Mouse (Mus musculus) splenic B cell, adult 2 months (primary cell): ENCODE measurements around the gene Olfr202.
"Not testable (repeated sequence)": the region's sequence is repeated elsewhere in the genome, so short reads cannot be mapped to it uniquely, and the experiment has no call there.

Experiments used
- DNase-seq: peaks from one replicate; pipeline ENCODE4 v3.0.0-alpha.2; 2011; ENCODE audit warnings: low read depth, low spot score
- H3K27me3 ChIP-seq: 2 replicates; pipeline ENCODE4 v1.6.1; 2012; ENCODE audit warnings: mild to moderate bottlenecking, low read length, moderate library complexity, mixed read lengths; ENCODE audit not compliant: control insufficient read depth, poor library complexity, insufficient read depth, severe bottlenecking
- H3K36me3 ChIP-seq: 2 replicates; pipeline ENCODE4 v1.6.1; 2012; ENCODE audit warnings: mild to moderate bottlenecking, low read length, moderate library complexity, mixed read lengths; ENCODE audit not compliant: control insufficient read depth, poor library complexity, insufficient read depth, severe bottlenecking

Gene Olfr202

DNA sequence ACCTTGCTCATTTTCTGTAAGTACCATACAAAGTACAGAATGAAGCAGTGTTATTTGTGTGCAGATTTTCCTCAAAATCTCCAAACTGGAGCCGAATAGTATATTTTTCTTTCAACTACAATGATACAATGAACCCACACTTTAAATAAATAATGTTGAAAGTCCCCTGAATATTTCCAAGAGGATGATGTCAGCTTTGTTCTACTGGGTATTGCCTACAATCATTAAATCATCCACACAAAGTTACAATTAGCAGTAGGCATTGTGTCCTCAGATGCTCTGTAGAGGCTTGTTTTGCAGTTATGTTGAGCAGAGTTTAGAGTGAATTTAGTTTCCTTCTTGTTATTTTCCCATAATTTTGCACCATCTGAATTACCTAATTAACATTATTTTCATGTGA is at the start of gene Olfr202:
Gene Olfr202, minus strand, starts transcription at position 101 of the 400 bp plus-strand sequence.
- Histone ChIP-seq H3K36me3 (no peaks in the 10 kb centered on the region), H3K27me3 (no peaks in the 10 kb centered on the region)
- DNase-seq: no peak

DNA sequence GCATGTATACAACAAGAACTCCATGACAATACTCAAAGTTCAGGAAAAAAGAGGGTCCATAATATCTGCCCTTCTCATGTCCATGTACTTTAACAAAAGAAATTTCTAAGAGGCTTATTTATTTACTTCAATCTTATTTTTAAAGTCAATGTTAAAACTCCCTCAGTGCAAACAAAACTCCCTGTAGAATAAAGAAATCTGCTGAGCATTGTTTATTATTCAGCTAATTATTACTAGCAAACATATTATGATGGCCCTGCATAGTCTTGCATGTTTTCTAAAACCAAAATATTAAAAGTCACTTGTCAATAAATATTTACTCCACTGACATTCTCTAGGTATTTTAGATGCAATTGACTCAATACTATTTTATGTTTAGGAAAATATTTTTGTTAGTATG is 44.4 kb upstream of the Olfr202 start, which contains the start of gene Olfr205:
Gene Olfr205, minus strand, starts transcription at position 101 of the 400 bp plus-strand sequence.
- H3K27me3 ChIP-seq: no peaks in the 10 kb centered on the region
- no peaks in the 10 kb centered on the region for H3K36me3 ChIP-seq
- DNase-seq: no peak

DNA sequence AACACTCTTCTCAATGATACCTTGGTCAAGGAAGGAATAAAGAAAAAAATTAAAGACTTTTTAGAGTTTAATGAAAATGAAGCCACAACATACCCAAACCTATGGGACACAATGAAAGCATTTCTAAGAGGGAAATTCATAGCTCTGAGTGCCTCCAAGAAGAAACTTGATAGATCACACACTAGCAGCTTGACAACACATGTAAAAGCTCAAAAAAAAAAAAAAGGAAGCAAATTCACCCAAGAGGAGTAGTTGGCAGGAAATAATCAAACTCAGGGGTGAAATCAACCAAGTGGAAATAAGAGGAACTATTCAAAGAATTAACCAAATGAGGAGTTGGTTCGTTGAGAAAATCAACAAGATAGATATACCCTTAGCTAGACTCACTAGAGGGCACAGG is 36.7 kb upstream of the Olfr202 start:
- not testable (repeated sequence) for H3K36me3 ChIP-seq, H3K27me3 ChIP-seq, DNase-seq

DNA sequence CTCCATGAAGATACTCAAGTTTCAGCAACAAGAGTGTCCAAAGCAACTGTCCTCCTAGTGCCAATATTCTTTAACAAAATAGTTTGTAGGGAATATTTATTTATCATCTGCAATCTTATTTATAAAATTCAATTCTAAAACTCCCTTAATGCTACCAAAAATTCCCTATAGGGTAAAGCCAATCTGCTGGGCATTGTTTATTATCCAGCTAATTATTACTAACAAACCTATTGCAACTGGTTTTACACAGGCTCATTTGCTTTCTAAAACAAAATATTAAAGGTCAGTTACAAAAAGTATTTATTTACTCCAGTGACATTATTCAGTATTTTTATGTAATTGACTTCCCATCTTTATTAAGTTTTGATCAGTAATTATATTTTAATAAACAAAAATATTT is 31.6 kb upstream of the Olfr202 start, which contains the start of gene Olfr204:
Gene Olfr204, minus strand, starts transcription at position 101 of the 400 bp plus-strand sequence.
- DNase-seq: no peak
- Histone ChIP-seq H3K36me3 (no peaks in the 10 kb centered on the region), H3K27me3 (no peaks in the 10 kb centered on the region)

DNA sequence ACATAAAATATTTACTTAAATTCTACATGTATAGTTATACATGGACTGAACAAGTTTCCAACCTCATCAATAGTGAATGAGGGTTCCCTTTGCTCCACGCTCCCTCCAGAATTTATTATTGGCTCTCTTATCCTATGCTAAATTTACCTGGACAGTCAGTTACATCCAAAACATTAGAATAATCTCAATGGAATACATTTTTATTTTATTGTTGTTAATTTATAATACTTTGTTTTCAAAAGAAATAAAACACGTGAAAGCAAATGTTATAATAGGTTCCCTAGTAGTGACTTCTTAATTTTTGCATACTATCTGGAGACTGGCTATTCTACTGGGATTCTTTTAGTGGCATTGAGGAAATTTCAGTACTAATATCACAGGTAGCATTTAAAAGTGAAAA is 12.0 kb upstream of the Olfr202 start, which contains the start of gene Olfr203:
Gene Olfr203, plus strand, starts transcription at position 301 of the 400 bp plus-strand sequence.
- no peak for DNase-seq
- Histone ChIP-seq H3K36me3 (no peaks in the 10 kb centered on the region), H3K27me3 (no peaks in the 10 kb centered on the region)

DNA sequence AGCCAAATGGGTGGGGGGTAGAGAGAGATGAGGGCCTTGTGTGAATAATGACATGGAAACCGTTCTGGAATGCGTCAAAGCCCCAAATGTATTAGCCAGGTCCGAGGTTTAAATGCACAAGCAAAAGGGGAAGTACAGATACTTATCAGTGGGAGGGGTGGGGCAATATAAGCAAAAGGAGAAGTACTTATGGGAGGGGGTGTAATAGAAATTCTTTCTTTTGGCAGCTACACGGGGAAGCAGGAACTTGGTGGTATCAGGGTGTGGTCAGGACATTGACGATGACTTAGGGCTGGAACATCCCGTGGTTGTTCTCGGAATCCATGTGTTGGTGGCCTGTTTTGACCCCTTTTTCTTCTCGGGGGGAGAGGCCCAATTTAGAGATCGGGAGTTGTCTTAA is 983 bp upstream of the Olfr202 start:
- not testable (repeated sequence) for H3K27me3 ChIP-seq, DNase-seq

DNA sequence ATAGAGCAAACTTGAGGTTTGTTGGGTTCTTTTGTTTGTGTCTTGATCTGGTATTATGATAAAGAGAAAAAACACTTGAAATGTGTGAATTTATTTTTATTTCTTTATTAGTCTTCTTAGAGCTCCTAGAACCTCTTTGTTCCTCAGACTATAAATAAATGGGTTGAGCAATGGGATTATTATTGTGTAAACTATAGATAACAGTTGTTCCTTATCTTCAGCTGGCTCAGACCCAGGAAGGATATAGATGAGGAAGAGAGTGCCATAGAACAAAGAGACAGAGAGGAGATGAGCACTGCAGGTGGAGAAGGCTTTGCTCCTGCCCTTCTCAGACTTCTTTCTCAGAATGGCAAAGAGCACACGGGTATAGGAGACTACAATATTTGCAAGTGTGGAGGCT is 3.1 kb downstream of the Olfr202 start:
- Histone ChIP-seq H3K36me3 (no peaks in the 10 kb centered on the region), H3K27me3 (no peaks in the 10 kb centered on the region)
- DNase-seq: no peak

More for the DNA sequence above, 983 bp upstream of the Olfr202 start:
- H3K36me3 ChIP-seq: not testable (repeated sequence)

DNA sequence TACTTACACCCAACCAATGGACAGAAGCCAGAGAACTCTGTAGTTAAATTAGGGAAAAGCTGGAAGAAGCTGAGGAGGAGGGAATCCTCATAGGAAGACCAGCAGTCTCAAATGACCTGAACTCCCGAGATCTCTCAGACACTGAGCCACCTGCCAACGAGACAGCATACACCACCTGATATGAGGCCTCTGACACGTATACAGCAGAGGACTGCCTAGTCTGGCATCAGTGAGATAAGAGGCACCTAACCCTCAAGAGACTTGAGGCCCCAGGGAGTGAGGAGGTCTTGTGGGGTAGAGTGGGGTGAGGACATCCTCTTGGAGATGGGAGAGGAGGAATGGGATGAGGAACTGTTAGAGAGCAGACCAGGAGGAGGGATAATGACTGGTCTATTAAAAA is 6.1 kb downstream of the Olfr202 start:
- no peaks in the 10 kb centered on the region for H3K27me3 ChIP-seq
- DNase-seq: no peak
- no peaks in the 10 kb centered on the region for H3K36me3 ChIP-seq

DNA sequence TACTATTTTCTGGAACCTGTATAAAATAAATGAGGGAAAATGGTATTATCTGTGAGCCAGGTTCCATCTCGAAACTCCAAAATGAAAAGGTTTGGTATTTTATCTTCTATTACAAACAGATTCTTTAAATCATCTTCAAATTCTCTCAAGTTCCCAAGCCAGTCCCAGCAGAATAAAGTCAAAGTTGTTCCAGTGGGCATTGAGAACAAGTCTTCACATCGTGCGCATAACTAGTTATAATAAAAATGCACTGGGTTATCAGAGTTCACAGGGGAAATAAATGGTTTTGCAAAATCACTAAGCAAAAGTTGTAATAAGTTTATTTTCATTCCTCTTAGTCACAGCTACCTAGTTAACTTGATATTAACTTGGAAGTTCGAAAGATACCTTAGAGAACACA is 14.1 kb downstream of the Olfr202 start, which contains the start of gene Olfr201:
Gene Olfr201, minus strand, starts transcription at position 101 of the 400 bp plus-strand sequence.
- not testable (repeated sequence) for H3K27me3 ChIP-seq, DNase-seq

DNA sequence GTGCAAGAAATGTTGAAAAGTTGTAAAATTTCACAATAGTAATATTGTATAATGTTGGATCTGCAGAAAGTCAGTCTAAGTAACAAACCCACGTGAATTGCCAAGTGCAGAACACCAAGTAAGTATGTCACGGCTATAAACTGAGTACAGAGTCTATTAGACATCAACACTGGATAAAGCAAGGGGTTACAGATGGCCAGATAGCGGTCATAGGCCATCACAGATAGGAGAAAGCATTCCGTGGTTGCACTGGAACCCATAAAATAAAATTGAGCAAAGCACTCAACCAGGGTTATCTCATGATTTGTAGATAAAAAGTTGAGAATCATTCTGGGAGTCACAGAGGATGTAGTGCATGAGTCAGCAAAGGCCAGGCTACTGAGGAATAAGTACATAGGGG is 17.5 kb downstream of the Olfr202 start:
- H3K27me3 ChIP-seq, DNase-seq, H3K36me3 ChIP-seq: not testable (repeated sequence)

More for the DNA sequence above, 14.1 kb downstream of the Olfr202 start, which contains the start of gene Olfr201:
- not testable (repeated sequence) for H3K36me3 ChIP-seq

DNA sequence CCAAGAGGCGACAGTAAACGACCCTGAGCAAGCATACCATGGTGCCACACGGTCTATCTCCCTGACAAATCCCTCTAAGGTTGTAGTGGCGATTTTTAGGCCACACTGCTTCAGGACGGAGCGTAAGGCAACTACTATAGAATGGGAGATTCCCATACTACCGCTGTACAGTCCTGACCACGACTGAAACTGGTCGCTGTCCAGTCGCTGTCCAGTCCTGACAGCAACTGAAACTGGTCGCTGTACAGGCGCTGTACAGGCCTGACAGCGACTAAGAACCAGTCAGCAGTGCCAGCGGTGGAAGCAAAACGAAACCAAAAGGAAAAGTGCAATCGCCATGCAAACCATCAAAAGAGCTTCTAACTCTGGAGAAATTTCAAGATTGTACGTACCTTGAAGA is 36.9 kb downstream of the Olfr202 start:
- H3K27me3 ChIP-seq: no peaks in the 10 kb centered on the region
- DNase-seq: no peak
- H3K36me3 ChIP-seq: no peaks in the 10 kb centered on the region
